Mouse (Mus musculus) C2C12 (cell line): ENCODE results near the gene Gnb3. TPM values are rescaled to one million over a fixed set of nuclear protein-coding genes. Genes with fewer than 3 reads are reported as not detected.
"Not testable (repeated sequence)": the region's sequence is repeated elsewhere in the genome, so short reads cannot be mapped to it uniquely, and the experiment has no call there.

ENCODE experiments used
- H3K27me3 ChIP-seq: one replicate; pipeline ENCODE4 v1.6.1; 2011; ENCODE audit not compliant: control insufficient read depth, insufficient read depth, insufficient read length
- H3K36me3 ChIP-seq: one replicate; pipeline ENCODE4 v1.6.1; 2011; ENCODE audit not compliant: control insufficient read depth, insufficient read depth
- H3K4me3 ChIP-seq: one replicate; pipeline ENCODE4 v1.5.1; 2011; ENCODE audit warnings: mild to moderate bottlenecking, control low read depth; ENCODE audit not compliant: poor library complexity, insufficient read depth, severe bottlenecking
- H3K79me2 ChIP-seq: one replicate; pipeline ENCODE4 v1.6.1; 2011; ENCODE audit not compliant: control insufficient read depth, insufficient read depth
- H3K79me3 ChIP-seq: one replicate; pipeline ENCODE4 v1.6.1; 2011; ENCODE audit warnings: low read depth, control low read depth
- H3ac ChIP-seq: one replicate; pipeline ENCODE3; 2011; ENCODE audit warnings: low read depth; ENCODE audit not compliant: control insufficient read depth, insufficient read length
- CEBPB ChIP-seq: IDR thresholded peaks from one replicate; pipeline ENCODE4 v1.6.1; 2011; ENCODE audit warnings: low read depth, mild to moderate bottlenecking, control low read depth, moderate library complexity
- CTCF ChIP-seq: IDR thresholded peaks from one replicate; pipeline ENCODE4 v1.5.1; 2011; ENCODE audit not compliant: control insufficient read depth, insufficient read depth, insufficient read length
- FOSL1 ChIP-seq: IDR thresholded peaks from one replicate; pipeline ENCODE4 v1.8.0; 2011; ENCODE audit warnings: mild to moderate bottlenecking, low read length; ENCODE audit not compliant: poor library complexity, insufficient read depth, severe bottlenecking
- MAX ChIP-seq: IDR thresholded peaks from one replicate; pipeline ENCODE4 v1.6.1; 2011; ENCODE audit warnings: mild to moderate bottlenecking, control low read depth
- MYOD1 ChIP-seq: IDR thresholded peaks from one replicate; pipeline ENCODE4 v1.6.1; 2011; ENCODE audit warnings: low read depth; ENCODE audit not compliant: control insufficient read depth, insufficient read length
- MYOG ChIP-seq: IDR thresholded peaks from one replicate; pipeline ENCODE4 v1.6.1; 2011; ENCODE audit not compliant: control insufficient read depth, insufficient read length; ENCODE audit errors: extremely low read depth
- USF1 ChIP-seq: IDR thresholded peaks from one replicate; pipeline ENCODE4 v1.6.1; 2011; ENCODE audit warnings: low read depth, mild to moderate bottlenecking, control low read depth, moderate library complexity
- polyA plus RNA-seq: library from polyadenylated mRNA; unstranded; fragments of >200 nt; fragmentation: generic; extraction: Trizol; gene quantifications from one replicate; pipeline ENCODE4 v1.2.1, GENCODE M21; 2012; ENCODE audit warnings: missing spikeins

Gene Gnb3
- polyA plus RNA-seq, 1 experiment, result not detected

GRCm38 (mm10) chr6:124835531-124835930 is 4.5 kb downstream of the Gnb3 start:
- peaks cover 26% of the 10 kb centered on the region for H3K36me3 ChIP-seq
- no peak for TF ChIP-seq MAX
- H3K4me3 ChIP-seq, result no peak overlapping the region
- H3K79me3 ChIP-seq, result peaks cover 8% of the 10 kb centered on the region
- H3K27me3 ChIP-seq, result peaks cover 5% of the 10 kb centered on the region
- peaks cover 12% of the 10 kb centered on the region for H3K79me2 ChIP-seq
- H3ac ChIP-seq, result no peak overlapping the region

DNA sequence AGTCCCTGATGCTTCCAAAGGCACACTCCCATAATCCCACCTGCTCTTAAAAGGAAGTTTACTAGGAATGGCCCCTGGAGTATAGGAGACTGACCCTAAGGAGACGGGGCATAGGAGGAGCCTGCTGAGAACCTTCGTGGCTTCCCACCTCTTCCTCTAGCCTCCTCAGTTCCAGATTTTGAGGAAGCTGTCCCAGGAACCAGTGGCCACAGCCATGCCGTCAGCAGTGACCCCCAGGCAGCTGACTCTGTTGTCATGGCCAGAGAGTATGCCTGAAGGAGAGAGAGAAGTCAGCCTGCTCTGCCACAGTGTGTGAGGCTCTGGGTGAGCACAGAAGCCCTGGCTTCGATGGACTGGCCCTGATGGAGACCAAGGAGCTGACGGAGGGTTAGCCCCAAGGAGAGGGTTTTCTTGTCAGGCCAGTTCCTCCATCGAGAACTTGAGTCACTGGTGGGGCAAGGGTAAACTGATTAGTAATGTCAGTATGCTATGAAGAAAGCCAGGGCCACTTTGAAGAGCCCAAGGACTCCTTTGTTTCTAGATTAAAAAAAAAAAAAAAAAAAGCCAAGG is 5.5 kb downstream of the Gnb3 start:
- Histone ChIP-seq H3K79me3 (peaks cover 8% of the 10 kb centered on the region), H3K79me2 (peaks cover 17% of the 10 kb centered on the region), H3ac (no peak overlapping the region), H3K36me3 (peaks cover 26% of the 10 kb centered on the region), H3K4me3 (no peak overlapping the region), H3K27me3 (peaks cover 5% of the 10 kb centered on the region)
- no peak for TF ChIP-seq USF1
- TF ChIP-seq MAX, result no peak
- TF ChIP-seq CEBPB, result no peak
- no peak for TF ChIP-seq MYOD1
- no peak for TF ChIP-seq FOSL1
- no peak for TF ChIP-seq CTCF
- TF ChIP-seq MYOG, result no peak

DNA sequence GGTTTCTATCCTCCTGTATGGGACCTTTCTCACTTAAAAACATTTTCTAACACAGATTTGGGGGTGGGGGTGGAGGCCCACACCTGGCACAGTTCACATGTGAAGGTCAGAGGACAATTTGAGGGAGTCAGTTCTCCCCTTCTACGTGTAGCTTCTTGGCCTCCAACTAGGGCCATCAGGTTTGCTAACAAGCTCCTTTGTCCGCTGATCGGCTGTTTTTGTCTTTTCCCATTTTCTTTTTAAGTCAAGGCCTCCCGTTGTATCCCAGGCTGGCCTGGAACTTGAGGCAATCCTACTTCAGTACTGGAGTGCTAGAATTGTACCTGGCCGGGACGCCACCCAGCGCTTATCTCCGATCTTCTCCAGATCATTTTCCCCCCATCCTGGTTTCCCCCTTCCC is 8.4 kb downstream of the Gnb3 start:
- peaks cover 38% of the 10 kb centered on the region for H3K79me2 ChIP-seq
- peaks cover 37% of the 10 kb centered on the region for H3K36me3 ChIP-seq
- no peak overlapping the region for H3K4me3 ChIP-seq

GRCm38 (mm10) chr6:124831199-124831598 is 8.9 kb downstream of the Gnb3 start:
- Histone ChIP-seq H3K79me2 (peaks cover 42% of the 10 kb centered on the region), H3K79me3 (peaks cover 25% of the 10 kb centered on the region), H3K36me3 (peaks cover 38% of the 10 kb centered on the region)
- H3K4me3 ChIP-seq, H3K27me3 ChIP-seq, H3ac ChIP-seq: not testable (repeated sequence)

More for the DNA sequence above, 8.4 kb downstream of the Gnb3 start:
- Histone ChIP-seq H3K79me3 (peaks cover 25% of the 10 kb centered on the region), H3ac (no peak overlapping the region), H3K27me3 (no peaks in the 10 kb centered on the region)
- TF ChIP-seq MYOG, result no peak
- no peak for TF ChIP-seq FOSL1
- TF ChIP-seq CEBPB, result no peak
- no peak for TF ChIP-seq CTCF
- no peak for TF ChIP-seq USF1
- no peak for TF ChIP-seq MYOD1
- no peak for TF ChIP-seq MAX

DNA sequence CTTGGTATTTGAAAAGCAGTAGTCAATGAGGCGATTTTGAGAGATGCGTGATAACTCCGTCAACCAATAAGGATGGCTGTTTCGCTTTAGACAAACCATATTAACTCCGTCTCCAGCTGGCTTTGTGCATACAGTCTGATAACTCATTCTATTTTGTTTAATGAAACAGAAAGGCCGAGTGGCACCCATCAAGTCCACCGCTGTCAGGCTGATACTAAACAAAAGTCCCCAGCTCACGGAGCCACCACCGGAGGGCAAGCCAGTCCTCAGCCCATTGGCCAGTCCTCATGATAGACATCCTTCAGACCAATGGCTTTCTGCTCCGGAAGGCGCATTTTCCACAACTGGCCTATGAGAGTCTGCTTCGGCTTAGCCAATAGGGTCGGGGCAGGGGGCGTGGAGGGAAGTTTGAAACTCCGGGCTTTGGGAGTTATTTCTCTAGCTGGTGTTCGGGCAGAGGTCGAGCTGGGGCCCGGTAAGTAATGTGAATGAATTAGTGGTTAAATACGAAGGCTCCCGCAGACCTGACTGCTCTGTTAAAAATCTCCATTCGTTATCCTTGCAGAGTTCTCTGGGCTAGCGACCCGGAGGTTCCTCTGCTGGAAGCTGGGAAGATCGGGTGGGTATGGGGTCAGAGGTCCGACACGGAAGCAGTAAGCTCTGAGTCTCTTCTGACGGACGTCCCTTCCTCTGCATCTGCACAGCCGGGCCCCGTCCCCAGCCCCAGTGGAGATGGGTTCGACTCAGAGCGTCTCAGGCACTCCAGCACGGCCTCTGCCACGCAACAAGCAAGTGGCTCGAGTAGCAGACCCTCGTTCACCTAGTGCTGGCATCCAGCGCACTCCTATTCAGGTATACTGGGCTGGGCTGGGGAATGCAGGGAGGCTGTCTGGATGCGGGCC is 10.0 kb downstream of the Gnb3 start:
- Histone ChIP-seq H3K79me2 (peaks cover 54% of the 10 kb centered on the region), H3K4me3 (peak overlapping the region; percentile 75), H3K27me3 (no peaks in the 10 kb centered on the region), H3K79me3 (peaks cover 27% of the 10 kb centered on the region), H3K36me3 (peaks cover 49% of the 10 kb centered on the region), H3ac (peak overlapping the region; percentile 88)
- no peak for TF ChIP-seq FOSL1
- TF ChIP-seq MYOD1, result no peak
- TF ChIP-seq MAX, result no peak
- TF ChIP-seq CEBPB, result no peak
- no peak for TF ChIP-seq USF1
- TF ChIP-seq CTCF, result no peak
- TF ChIP-seq MYOG, result no peak

GRCm38 (mm10) chr6:124828868-124829798 is 10.9 kb downstream of the Gnb3 start, which contains the start of the genes Usp5 and Cdca3:
Usp5 (minus strand) TSS chr6:124829484.
Cdca3 (plus strand) TSS chr6:124829547.
- peaks cover 53% of the 10 kb centered on the region for H3K36me3 ChIP-seq
- peak within 1 kb of the TSS; percentile 88 for H3ac ChIP-seq
- H3K27me3 ChIP-seq, result no peaks in the 10 kb centered on the region
- peaks cover 56% of the 10 kb centered on the region for H3K79me2 ChIP-seq
- H3K4me3 ChIP-seq, result peak within 1 kb of the TSS; percentile 75
- TF ChIP-seq MAX (no peak), USF1 (peak; percentile 54), FOSL1 (no peak)
- peaks cover 27% of the 10 kb centered on the region for H3K79me3 ChIP-seq
